Mouse (Mus musculus) lung, embryonic 14.5 days (tissue): ENCODE results near the gene Whrn. TPM values are rescaled to one million over a fixed set of nuclear protein-coding genes. Genes with fewer than 3 reads are reported as not detected.

Experiments
- ATAC-seq: fragments of 200-750 bp; cut with Nextera tagmentation; 2 replicates; pipeline ENCODE4 v1.8.0; 2017; ENCODE audit warnings: mild to moderate bottlenecking, moderate TSS enrichment, moderate library complexity; ENCODE audit not compliant: insufficient read depth
- DNase-seq: peaks from one replicate; pipeline ENCODE4 v3.0.0-alpha.2; 2015
- H3K27ac ChIP-seq: fragments of 300-500 bp; sonication (generic); 2 replicates; pipeline ENCODE4 v1.5.1; 2014; ENCODE audit warnings: low read depth, mild to moderate bottlenecking, moderate library complexity
- H3K27me3 ChIP-seq: fragments of 300-500 bp; sonication (generic); 2 replicates; pipeline ENCODE4 v1.6.1; 2014; ENCODE audit warnings: low read length, control low read depth; ENCODE audit not compliant: insufficient read depth
- H3K36me3 ChIP-seq: fragments of 300-500 bp; sonication (generic); 2 replicates; pipeline ENCODE4 v1.6.1; 2014; ENCODE audit warnings: control low read depth; ENCODE audit not compliant: insufficient read depth
- H3K4me1 ChIP-seq: fragments of 300-500 bp; sonication (generic); 2 replicates; pipeline ENCODE4 v1.6.1; 2014; ENCODE audit warnings: antibody characterized with exemption, control low read depth; ENCODE audit not compliant: insufficient read depth
- H3K4me2 ChIP-seq: fragments of 300-500 bp; sonication (generic); 2 replicates; pipeline ENCODE4 v1.6.1; 2014; ENCODE audit warnings: mild to moderate bottlenecking
- H3K4me3 ChIP-seq: fragments of 300-500 bp; sonication (generic); 2 replicates; pipeline ENCODE4 v1.5.1; 2014; ENCODE audit warnings: low read depth, low read length
- H3K9ac ChIP-seq: fragments of 300-500 bp; sonication (generic); 2 replicates; pipeline ENCODE4 v1.6.1; 2014
- H3K9me3 ChIP-seq: fragments of 300-500 bp; sonication (generic); 2 replicates; pipeline ENCODE4 v1.6.1; 2016; ENCODE audit warnings: low read depth, low read length, control low read depth
- CTCF ChIP-seq: IDR thresholded peaks from 2 replicates; pipeline ENCODE4 v1.5.1; 2016; ENCODE audit warnings: antibody characterized with exemption, low read depth
- WGBS: fragments of 180-500 bp; shearing (Covaris S2); extraction: QIAGEN DNeasy Blood & Tissue Kit; methylation state at CpG from one replicate; pipeline ENCODE4 v1.1.7; 2014; 5-methylcytosine and 5-hydroxymethylcytosine counted together
- polyA plus RNA-seq: library from polyadenylated mRNA; unstranded; fragments of >200 nt; fragmentation: Nextera tagmentation; extraction: Ambion mirVana; gene quantifications from 2 replicates; pipeline ENCODE4 v1.2.1, GENCODE M21; 2014

Whrn gene
- polyA plus RNA-seq, 1 experiment from 2014 or later: 4.5 TPM

DNA sequence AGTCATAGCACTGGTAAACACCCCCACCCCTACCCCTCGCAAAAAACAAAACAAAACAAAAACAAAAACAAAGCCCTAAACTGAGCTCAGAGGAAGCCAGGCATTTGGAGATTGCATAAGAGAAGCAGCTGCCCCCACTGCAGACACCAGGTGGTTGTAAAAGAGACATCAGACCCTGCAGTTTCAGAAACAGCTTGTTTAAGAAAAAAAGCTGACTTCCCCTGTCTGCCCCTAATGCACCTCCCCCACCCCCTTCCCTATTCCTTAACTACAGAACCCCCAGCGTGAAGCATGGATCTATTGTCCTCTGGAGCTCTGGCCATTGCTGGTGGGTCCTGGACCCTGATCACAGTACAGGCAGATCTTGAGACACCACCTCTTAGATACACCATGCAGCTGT lies 21.4 kb downstream of the Whrn start:
- Histone ChIP-seq H3K4me3 (no peak overlapping the region), H3K27me3 (no peaks in the 10 kb centered on the region), H3K4me1 (peaks cover 3% of the 10 kb centered on the region; the same call in 1 of the 2 replicates), H3K27ac (no peak overlapping the region), H3K4me2 (no peak overlapping the region), H3K9ac (no peak overlapping the region), H3K36me3 (no peaks in the 10 kb centered on the region), H3K9me3 (no peaks in the 10 kb centered on the region)
- no peak for ATAC-seq
- 22% methylated on average over 2 of the region's 2 CpGs for WGBS
- no peak for TF ChIP-seq CTCF
- no peak for DNase-seq

DNA sequence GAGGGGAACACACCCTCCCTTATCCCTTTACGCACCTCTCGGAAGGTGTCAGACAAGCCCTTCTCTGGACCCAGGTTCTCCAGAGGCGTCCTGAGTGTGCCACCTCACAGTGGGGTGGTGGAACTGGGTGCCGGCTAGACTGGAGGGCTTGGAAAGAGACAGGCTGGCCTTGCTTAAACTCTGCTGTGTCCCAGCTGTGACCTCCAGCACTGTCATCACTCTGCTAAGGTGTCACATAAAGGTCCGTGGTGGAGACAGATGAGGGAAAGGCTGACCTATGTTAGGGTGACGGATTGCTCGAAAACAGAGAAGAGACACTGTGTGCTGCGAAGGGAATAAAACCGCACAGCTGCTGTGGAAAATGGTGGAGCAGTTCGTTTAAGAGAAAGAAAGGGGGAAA lies 28.5 kb downstream of the Whrn start:
- H3K27me3 ChIP-seq: no peaks in the 10 kb centered on the region; the same call in 1 of the 2 replicates
- H3K36me3 ChIP-seq: no peaks in the 10 kb centered on the region
- H3K4me2 ChIP-seq: no peak overlapping the region
- no peak overlapping the region for H3K9ac ChIP-seq
- 22% methylated on average over 10 of the region's 10 CpGs for WGBS
- ATAC-seq (peak; percentile 55; the same call in 1 of the 2 replicates), DNase-seq (peak; percentile 8)
- no peaks in the 10 kb centered on the region for H3K4me1 ChIP-seq
- no peak overlapping the region for H3K27ac ChIP-seq
- TF ChIP-seq CTCF: no peak
- no peaks in the 10 kb centered on the region for H3K9me3 ChIP-seq
- H3K4me3 ChIP-seq: no peak overlapping the region

DNA sequence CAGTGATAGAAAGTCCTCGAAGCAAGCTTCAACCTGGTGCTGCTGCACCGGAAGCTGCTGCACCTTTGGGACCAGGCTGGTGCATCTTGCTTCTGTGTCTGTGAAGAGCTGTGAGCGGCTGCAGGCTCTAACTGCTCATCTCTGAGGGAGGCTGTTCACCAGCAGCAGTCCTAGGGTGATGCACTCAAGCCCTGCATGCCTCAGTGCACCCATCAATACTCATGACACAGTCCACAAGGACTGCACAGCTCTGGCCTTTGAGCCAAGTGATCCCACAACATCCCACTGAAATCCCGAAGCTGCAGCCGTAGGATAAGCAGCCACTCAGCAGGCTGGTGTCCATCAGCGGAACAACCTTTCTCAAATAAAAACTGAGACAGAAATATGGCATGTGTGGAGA lies 29.6 kb downstream of the Whrn start:
- no peaks in the 10 kb centered on the region for H3K4me1 ChIP-seq
- H3K27ac ChIP-seq: no peak overlapping the region
- no peak overlapping the region for H3K4me3 ChIP-seq
- no peak for TF ChIP-seq CTCF
- H3K27me3 ChIP-seq: no peaks in the 10 kb centered on the region; the same call in 1 of the 2 replicates
- no peak overlapping the region for H3K4me2 ChIP-seq
- H3K9me3 ChIP-seq: no peaks in the 10 kb centered on the region
- no peak overlapping the region for H3K9ac ChIP-seq
- DNase-seq: no peak
- no peaks in the 10 kb centered on the region for H3K36me3 ChIP-seq
- ATAC-seq: no peak
- WGBS: 76% methylated on average over 6 of the region's 6 CpGs

DNA sequence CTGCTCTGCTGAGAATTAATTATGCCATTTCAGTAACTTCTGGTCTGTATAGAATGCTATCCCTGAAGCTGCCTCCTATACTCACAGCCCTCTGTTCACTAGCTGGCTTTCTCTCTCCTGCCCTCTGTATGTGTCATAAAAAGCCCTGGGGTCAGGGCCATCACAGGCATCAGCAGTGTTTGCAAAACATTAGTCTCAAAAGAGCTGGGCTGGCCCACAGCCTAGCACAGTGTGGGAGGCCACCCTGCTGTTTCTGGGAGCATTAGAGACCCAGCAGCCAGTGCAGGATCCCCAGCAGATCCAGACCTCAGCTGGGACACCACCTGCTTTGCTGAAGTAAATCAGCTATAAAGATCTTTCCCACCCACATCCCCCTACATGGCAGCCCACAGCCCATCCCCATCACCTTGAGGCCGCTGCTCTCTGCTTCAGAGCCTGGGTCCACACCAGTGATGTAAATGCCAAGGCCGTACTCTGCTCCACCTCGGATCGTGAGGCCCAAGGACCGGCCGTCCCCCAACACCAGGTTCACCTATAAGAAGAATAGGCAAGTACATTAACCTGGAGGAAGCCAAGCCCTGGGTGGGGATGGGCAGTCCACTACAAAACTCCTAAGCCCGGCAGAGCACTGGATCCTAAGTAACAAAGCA lies 34.8 kb downstream of the Whrn start:
- WGBS: 85% methylated on average over 7 of the region's 7 CpGs
- no peak for TF ChIP-seq CTCF
- no peak overlapping the region for H3K27ac ChIP-seq
- no peaks in the 10 kb centered on the region for H3K9me3 ChIP-seq
- no peak for ATAC-seq
- no peak overlapping the region for H3K9ac ChIP-seq
- no peak overlapping the region for H3K4me2 ChIP-seq
- H3K4me3 ChIP-seq: no peak overlapping the region
- no peak for DNase-seq
- H3K27me3 ChIP-seq: no peaks in the 10 kb centered on the region; the same call in 1 of the 2 replicates
- peaks cover 5% of the 10 kb centered on the region; the same call in 1 of the 2 replicates for H3K4me1 ChIP-seq
- no peaks in the 10 kb centered on the region for H3K36me3 ChIP-seq

DNA sequence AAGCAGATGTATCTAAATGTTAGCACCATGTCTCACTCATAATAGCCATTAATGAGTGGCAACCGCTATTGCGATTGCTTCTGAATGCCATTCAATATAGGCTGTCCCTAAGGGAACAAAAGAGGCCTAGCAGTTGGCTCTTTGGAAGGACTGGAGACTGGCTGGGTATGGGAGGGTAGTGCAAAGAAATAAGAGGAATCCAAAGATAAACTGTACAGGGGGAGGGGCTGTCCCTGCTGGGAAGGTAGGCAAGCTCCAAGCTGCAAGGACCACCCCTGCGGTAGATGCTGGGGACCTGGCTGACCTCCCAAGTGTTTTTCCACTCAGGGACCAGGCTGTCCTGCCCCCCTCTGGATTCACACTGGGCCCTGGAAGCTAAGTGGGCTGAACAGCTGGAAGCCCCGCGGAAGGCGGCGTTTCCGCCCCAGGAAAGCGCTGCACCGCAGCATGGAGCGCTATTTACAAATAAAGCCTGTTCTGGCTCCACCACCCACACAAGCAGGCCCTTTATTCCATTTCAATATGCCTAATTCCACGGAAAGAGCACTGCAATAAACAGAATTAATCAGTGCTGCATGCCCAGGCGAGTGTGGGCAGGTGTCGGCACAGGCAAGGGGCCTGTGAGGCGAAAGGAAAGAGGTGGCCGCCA lies 36.5 kb downstream of the Whrn start:
- peaks cover 5% of the 10 kb centered on the region; the same call in 1 of the 2 replicates for H3K4me1 ChIP-seq
- no peaks in the 10 kb centered on the region for H3K36me3 ChIP-seq
- WGBS: 40% methylated on average over 16 of the region's 16 CpGs
- no peak for TF ChIP-seq CTCF
- no peak overlapping the region for H3K4me3 ChIP-seq
- no peaks in the 10 kb centered on the region for H3K27me3 ChIP-seq
- peak; percentile 54 for DNase-seq
- 0 out of 2 replicates have a peak overlapping the region, but pooled peaks have one; percentile 20 for H3K4me2 ChIP-seq
- H3K9me3 ChIP-seq: no peaks in the 10 kb centered on the region
- ATAC-seq: peak; percentile 39
- no peak overlapping the region for H3K27ac ChIP-seq
- H3K9ac ChIP-seq: no peak overlapping the region

DNA sequence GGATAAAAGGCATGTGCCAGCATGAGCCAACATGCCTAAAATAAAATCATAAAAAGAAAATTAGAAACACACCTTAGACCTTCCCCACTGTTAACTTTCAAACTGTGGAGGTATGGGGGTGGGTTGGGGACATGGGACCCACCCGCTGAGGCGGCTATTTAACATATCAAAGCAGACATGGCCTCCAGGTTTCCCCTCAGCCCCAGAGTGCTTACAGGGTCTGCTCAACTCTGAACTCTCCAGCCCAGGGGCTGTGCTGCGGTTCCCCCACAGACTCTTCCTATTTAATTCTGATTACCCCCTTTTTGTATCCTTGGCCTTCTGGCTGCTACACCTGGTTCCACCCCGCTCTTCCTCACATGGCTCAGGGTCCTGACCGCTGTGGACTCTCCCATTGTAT lies 39.2 kb downstream of the Whrn start:
- DNase-seq (no peak), ATAC-seq (no peak)
- Histone ChIP-seq H3K4me3 (no peak overlapping the region), H3K27ac (no peak overlapping the region), H3K9ac (no peak overlapping the region), H3K9me3 (no peaks in the 10 kb centered on the region), H3K36me3 (no peaks in the 10 kb centered on the region), H3K27me3 (no peaks in the 10 kb centered on the region), H3K4me1 (peaks cover 5% of the 10 kb centered on the region; the same call in 1 of the 2 replicates), H3K4me2 (no peak overlapping the region)
- 83% methylated on average over 5 of the region's 5 CpGs for WGBS
- TF ChIP-seq CTCF: no peak

DNA sequence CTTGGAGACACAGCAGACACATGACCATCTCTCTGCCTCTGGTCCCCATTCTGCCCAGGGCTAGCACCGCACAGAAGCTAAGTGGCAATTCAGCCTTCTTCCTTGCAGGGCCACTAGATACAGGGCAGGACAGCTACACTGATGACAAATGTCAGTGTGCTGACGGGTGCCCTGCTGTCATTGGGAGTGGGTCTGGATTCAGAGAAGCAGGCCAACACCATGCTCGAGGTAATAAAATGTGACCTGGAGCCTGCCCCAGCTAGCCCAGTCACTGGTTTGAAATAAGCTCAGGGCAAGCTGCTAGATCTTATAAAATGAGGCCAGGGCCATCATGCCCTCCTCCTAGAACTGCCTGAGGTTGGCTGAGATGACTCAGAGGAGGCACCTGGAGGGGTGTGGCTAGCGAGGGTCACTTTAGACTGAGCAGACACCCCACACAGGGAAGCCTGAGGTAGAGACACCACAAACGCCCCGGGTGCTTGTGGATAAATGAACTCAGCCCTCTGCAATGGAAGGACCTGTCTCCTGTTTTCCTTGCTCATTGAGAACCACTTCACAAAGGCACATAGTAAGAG lies 41.8 kb downstream of the Whrn start:
- Histone ChIP-seq H3K27me3 (no peaks in the 10 kb centered on the region), H3K36me3 (no peaks in the 10 kb centered on the region), H3K27ac (no peak overlapping the region), H3K9ac (no peak overlapping the region), H3K4me3 (no peak overlapping the region), H3K4me1 (no peaks in the 10 kb centered on the region), H3K9me3 (no peaks in the 10 kb centered on the region), H3K4me2 (no peak overlapping the region)
- WGBS: 72% methylated on average over 6 of the region's 6 CpGs
- no peak for TF ChIP-seq CTCF
- ATAC-seq: no peak
- DNase-seq: no peak
